Mouse (Mus musculus): Measurements from ENCODE around the gene 9230104L09Rik. TPM values are rescaled to one million over a fixed set of nuclear protein-coding genes. Genes with fewer than 3 reads are reported as not detected.

9230104L09Rik gene
- not detected in 2 replicates for polyA plus RNA-seq (2012; ENCODE audit: low replicate concordance)

GRCm38 (mm10) chr2:148864966-148865365, at the start of gene 9230104L09Rik:
TSS of gene 9230104L09Rik (minus strand) at chr2:148865038.

DNA sequence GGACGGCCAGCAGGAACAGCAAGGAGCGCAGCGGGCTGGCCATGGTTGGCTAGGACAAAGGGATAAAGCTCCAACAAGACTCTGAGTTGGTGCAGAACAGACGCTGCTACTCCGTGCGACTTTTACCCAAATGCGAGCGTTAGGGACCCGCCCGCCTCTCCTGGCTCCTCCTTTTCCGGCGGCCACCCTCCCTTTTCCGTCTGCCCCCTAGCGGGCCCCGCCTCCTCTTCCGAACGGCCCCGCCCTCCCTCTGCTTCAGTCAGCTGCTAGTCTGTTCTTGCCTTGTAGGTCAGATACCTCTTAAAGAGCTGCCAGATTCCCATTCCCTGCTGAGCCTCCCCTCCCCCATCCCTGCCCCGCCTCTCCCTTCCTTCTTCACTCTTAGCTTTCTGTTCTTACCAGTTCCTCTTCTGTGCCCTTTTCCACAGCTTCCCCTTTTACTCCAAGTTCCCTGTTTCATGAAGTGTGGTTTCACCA, 10.5 kb upstream of the 9230104L09Rik start, which contains the start of gene Cst3:
Gene Cst3 (minus strand): TSS at position 358 of the 477 bp plus-strand sequence.

DNA sequence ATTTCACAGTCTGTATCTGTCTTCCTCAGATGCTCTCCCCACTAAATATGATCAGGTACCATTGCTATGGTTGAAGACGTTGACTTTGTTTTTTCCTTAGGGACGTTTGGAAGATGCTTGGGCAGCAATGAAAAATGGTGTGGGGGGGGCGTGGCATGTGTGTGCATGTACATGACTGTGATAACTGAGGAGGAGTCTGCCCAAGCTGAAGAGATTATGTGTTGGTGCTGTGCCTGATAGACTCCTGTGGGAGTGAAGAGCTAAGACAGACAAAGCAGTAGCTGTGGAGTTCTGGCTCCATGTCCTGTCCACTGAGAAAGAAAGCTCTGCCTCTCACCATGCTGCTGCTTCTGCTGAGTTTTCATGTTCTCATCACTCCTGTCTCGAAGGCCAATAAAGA, 29.9 kb downstream of the 9230104L09Rik start, which contains the start of gene Cst9:
Gene Cst9 (plus strand): TSS at position 236 of the 400 bp plus-strand sequence.

GRCm38 (mm10) chr2:148819909-148820308, 44.9 kb downstream of the 9230104L09Rik start, which contains the start of gene Cst13:
TSS of gene Cst13 (plus strand) at chr2:148820081.

DNA sequence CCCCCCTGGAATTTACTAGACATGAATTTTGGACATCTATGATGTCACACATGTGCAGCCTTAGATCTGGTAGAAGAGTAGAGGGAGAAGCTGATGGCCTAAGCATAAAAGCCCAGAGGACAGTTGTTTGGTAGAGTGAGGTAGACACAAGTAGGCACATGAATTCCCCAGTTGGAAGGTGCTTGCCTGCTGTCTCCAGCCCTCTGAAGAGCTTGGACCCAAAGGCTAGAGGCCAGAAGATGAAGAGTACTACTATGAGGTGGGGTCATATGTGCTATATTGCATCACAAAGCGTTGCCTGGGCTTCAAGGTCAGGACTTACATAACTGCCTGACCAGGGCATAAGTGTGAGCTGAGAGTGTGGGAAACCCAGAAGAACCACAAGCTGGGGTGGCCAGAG, 66.4 kb downstream of the 9230104L09Rik start, which contains the start of gene Cst8:
Gene Cst8 (plus strand): TSS at position 301 of the 400 bp plus-strand sequence.

Other genes starting within 250 kb of the 9230104L09Rik start
- gene Nxt1, start 192.4 kb downstream of the 9230104L09Rik start, polyA plus RNA-seq (2012; ENCODE audit: low replicate concordance): 18.2 and 18.4 TPM in 2 replicates
- 6.3 and 9.9 TPM in 2 replicates for gene Gzf1, start 184.0 kb downstream of the 9230104L09Rik start, polyA plus RNA-seq (2012; ENCODE audit: low replicate concordance)
- gene Napb, start 132.6 kb downstream of the 9230104L09Rik start, polyA plus RNA-seq (2012; ENCODE audit: low replicate concordance): 0.05 and 0.13 TPM in 2 replicates
- gene Cstl1, start 114.7 kb downstream of the 9230104L09Rik start, polyA plus RNA-seq (2012; ENCODE audit: low replicate concordance): not detected in 2 replicates
- not detected in 2 replicates for gene Cst11, start 93.5 kb downstream of the 9230104L09Rik start, polyA plus RNA-seq (2012; ENCODE audit: low replicate concordance)
- gene 8030411F24Rik, start 83.0 kb downstream of the 9230104L09Rik start, polyA plus RNA-seq (2012; ENCODE audit: low replicate concordance): not detected in 2 replicates
- not detected in 2 replicates for gene Cst12, start 75.7 kb downstream of the 9230104L09Rik start, polyA plus RNA-seq (2012; ENCODE audit: low replicate concordance)
- gene Cst8, start 66.3 kb downstream of the 9230104L09Rik start, polyA plus RNA-seq (2012; ENCODE audit: low replicate concordance): not detected in 2 replicates
- gene Cst13, start 45.0 kb downstream of the 9230104L09Rik start, polyA plus RNA-seq (2012; ENCODE audit: low replicate concordance): not detected in 2 replicates
- gene Cst9, start 29.9 kb downstream of the 9230104L09Rik start, polyA plus RNA-seq (2012; ENCODE audit: low replicate concordance): not detected in 2 replicates
- 1,287 and 1,290 TPM in 2 replicates for gene Cst3, start 10.7 kb upstream of the 9230104L09Rik start, polyA plus RNA-seq (2012; ENCODE audit: low replicate concordance)
- gene Gm1330, start 138.2 kb upstream of the 9230104L09Rik start, polyA plus RNA-seq (2012; ENCODE audit: low replicate concordance): not detected in 2 replicates
- not detected in 2 replicates for gene Gm10750, start 152.2 kb upstream of the 9230104L09Rik start, polyA plus RNA-seq (2012; ENCODE audit: low replicate concordance)

Data from hematopoietic multipotent progenitor cell, adult 10-12 weeks (in vitro differentiated cells).